Mouse (Mus musculus): ENCODE results near the gene Hao1.

The Hao1 gene

DNA sequence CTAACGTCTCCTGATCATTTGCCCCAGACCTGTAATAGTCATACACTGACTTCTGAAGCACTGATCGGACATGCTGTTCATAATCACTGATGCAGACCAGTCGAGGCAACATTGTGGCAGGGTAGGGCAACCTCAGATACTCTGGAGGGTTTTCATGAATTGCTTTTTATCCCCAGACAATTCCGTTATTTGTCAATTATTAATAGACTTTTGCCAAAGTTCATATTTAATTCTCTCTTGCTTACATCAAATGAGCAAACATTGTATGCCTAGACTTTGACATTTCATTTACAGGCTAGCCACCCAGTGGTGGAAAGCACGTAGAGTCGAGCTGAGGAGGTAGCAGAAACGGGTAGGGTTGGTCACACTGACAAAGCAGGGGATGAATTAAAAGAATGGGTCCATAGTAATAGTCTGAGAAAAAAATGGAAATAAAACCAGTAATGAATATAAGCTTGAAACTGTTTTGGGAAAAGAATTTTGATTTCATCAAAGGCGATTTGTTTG is at the start of gene Hao1:
Gene Hao1, minus strand, starts transcription at position 148 of the 507 bp plus-strand sequence.
- no peak for DNase-seq (ENCODE audit: low spot score)

DNA sequence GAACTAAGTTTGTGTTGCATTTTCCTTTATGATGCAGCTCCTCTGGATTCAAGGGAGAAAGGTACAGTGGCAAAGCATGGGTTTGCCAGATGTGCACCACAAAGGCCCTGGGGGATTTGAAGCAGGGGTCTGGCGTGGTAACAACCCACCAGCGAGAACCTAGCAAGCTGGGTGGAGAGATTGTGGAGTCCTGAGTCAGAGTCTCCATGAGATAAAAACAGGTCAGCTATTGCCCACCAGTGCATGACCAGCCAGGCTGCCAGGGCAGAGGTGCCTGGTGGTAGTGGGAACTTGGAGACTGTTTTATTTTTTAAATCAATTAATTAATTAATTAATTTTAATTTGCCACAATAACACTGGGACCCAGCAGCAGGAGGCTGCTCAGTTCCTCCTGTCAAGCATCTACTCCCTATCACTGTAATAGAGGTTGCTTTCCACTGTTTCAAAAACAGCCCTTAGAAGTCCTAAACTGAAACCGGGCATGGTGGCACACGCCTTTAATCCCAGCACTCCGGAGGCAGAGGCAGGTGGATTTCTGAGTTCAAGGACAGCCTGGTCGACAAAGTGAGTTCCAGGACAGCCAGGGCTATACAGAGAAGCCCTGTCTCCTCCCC is 37.0 kb upstream of the Hao1 start:
- no peak for DNase-seq (ENCODE audit: low spot score)

DNA sequence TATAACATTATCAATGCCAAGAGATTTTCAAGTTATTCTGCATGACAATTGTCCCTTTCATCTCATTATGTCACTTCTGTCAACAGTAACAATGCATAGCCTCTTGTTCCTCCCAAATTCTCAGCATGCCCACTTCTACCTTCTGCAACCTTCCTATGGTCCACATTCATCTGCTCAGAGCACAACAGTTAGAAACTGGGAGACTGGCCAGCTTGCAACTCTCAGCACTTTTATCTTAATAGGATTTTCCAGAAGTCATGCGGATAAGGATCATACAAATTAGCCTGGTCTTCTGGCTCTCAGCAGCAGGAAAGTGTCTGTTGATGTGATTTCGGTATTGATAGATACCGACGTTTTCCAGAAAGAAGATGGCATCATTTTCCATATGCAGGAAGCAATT is 31.1 kb upstream of the Hao1 start:
- DNase-seq (ENCODE audit: low spot score): no peak

DNA sequence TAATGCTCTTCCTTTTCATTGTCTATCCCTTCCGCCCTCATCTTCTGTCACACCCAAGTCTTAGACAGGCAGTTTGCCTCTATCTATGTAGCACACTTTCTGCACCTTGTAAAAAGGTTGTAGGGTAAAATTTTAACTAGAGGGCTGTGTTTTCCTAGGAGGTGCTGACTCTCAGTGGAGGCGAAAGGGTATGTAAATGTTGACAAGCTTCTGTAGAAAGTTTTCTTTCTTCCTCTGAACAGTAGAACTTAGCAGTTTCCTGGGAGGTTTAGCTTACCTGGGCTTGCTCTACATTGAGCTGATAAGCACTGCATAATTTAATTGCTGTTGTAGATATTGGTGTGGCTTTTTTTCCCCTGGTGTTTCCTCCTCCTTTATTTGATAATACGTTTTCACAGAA is 5.3 kb upstream of the Hao1 start:
- no peak for DNase-seq (ENCODE audit: low spot score)

DNA sequence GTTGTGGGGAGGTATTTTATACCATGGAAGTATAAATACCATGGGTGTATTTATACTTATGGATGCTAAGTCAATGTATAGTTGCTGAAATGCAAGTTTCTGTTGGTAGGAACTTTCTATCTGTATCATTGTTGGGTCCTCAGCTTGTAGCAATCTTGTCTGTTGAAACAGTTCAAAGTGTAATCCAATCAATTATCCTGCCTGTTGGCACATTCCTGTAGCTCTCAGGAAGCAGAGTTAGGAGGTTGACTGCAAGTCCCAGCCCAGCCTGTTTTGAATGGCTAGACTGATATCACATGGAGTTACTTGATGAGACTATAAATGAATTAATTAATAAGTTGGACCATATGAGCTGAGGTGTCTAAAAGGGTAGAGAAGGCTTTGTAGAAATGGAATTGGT is 1.8 kb downstream of the Hao1 start:
- DNase-seq (ENCODE audit: low spot score): no peak

DNA sequence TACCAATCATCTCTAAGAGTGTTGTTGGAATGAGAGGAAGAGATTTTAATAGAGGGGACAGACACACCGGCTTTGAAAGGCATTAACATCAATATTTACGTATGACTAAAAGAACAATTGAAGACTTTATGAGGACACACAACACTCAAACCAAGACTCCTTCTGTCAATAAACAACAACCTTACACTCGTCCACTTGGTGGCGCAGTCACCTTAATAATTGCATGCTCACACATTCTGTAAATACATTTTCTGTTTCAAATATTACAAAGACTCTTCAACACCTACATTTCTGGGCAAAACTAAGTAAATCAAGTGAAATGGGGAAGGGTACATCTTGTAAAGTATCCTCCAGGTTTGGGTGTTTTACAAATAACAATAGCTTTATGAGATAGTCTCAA is 4.4 kb downstream of the Hao1 start:
- no peak for DNase-seq (ENCODE audit: low spot score)

DNA sequence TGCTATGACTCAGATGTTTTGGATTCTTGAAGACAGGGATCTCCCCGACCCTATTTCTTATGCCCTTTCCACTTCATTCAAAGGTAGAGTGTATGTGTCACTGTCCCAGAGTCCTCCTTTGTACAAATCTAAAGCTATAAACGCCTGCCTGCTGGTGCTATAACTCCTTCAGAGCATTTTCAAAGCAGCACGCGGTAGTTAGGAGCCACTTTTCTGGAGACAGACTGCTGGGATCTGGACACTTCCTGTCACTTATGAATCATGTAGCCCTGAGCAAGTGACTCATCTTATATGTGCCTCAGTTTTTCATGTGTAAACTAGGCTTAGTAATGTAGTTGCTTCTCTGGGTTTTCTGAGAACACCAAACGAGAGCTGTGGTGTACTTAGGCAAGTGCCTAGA is 9.1 kb downstream of the Hao1 start:
- DNase-seq (ENCODE audit: low spot score): no peak

DNA sequence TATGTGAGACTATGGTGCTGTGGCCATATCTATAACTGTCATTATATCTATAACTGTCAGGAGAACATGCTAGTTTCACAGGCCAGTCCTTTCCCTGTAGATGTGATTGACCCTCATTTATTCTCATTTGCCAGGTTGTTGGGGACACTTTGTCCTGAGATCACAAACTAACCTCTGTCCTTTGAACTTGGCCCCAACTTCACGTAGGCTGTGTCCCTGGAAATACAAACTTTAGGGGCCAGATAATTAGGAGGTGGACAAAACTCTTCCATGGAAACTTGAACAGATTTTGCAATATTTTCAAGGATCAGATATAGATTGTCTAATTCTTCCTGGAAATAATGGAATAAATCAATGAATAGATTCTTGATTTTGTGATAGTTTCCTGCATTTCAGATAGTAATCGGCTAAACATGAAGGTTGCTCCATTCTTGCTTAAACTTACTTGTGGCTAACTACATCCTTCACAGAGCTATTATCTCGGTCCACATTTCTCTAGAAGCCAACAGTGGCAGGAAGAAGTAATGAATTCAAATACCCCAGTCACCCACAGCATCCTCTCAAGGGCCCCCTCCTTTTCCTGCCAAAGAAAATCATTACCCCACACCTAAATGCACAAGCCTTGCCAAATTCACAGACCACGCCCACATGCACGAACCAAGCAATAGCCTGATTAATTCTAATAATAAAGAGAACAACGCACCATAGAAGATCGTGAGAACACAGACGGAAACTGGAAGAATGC is 9.7 kb downstream of the Hao1 start:
- no peak for DNase-seq (ENCODE audit: low spot score)

DNA sequence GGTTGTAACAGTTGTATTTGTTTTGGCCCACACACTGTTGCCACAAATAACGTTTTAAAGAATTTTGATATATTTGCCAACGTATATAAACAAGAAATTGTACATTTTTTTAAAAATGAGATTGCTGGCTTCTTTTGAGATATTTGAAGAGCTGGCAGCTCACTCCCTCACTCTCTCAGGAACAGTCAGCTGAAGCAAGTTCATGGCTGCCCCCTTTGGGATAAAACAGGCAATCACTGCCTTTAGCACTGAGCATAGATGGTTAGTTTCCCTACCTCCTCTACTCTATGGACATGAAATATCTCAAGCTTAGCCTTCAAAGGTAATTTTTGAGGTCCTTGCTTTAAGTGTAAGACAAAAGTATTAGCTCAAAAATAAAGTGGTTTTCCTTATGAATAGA is 10.7 kb downstream of the Hao1 start:
- DNase-seq (ENCODE audit: low spot score): no peak

DNA sequence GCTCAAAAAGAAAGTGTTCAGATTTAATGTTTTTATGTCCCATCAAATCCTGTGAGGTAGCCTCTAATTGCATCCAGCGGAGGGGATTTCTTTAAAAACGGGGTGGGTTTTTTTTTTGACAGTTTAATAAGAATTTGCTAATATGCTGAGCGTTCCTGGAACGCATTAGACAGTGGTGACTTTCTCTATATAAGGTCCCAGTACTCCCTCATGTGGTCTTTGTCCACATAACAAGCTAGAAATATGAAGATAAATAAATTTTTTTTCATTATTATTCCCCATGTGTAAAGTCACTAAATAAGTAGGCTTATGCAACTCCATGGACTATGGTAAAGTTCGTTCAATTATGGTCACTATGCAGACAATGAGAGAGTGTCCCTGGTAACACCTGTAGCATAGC is 13.1 kb downstream of the Hao1 start:
- DNase-seq (ENCODE audit: low spot score): no peak

DNA sequence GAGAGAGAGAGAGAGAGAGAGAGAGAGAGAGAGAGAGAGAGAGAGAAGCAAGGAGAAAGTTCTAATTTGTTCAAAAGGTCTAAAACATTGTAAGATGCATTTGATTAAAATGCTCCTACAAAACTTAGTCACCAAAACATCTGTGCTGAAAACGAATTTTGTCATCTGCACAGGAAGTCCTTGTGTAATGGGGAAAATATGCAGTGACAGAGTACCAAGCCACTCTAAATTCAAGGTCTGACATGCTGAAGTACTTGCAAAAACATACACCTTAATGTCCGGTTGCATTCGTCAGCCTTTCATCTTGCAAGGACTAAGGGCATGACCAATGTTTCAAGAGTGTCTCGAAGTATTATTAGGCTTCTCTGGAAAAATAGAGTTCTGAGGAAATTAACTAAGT is 15.7 kb downstream of the Hao1 start:
- no peak for DNase-seq (ENCODE audit: low spot score)

DNA sequence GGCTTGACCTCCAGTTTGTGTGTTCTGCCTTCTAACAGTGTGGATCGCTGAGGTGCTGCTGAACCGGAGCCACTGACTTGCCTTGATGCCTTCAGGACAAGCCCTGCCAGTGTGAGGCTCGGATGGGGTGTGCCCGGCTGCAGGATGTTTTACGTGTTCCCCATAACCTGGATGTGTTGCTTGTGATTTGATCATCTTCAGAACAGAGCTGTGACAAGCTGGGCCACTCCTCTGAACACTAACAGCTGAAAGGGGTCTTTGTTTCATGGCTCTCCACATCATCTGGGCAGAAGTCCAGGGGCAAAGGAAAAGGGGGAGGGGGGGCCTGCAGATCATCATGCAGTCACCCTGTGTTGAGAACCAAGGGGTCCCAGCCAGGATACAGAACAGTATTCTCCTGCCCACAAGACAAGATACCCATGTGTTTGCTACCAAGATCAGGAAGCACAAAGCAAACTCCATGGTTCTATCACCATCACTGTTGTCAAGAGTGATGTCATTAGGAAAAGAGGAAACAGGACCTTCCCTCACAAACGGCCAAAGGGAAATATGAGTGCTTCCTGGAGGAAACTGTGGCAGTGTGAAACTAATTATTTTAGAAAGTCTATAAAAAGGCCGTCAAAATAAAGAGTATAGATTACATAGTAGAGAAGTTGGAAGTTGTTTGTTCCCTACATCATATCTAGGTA is 25.9 kb downstream of the Hao1 start:
- DNase-seq (ENCODE audit: low spot score): no peak

DNA sequence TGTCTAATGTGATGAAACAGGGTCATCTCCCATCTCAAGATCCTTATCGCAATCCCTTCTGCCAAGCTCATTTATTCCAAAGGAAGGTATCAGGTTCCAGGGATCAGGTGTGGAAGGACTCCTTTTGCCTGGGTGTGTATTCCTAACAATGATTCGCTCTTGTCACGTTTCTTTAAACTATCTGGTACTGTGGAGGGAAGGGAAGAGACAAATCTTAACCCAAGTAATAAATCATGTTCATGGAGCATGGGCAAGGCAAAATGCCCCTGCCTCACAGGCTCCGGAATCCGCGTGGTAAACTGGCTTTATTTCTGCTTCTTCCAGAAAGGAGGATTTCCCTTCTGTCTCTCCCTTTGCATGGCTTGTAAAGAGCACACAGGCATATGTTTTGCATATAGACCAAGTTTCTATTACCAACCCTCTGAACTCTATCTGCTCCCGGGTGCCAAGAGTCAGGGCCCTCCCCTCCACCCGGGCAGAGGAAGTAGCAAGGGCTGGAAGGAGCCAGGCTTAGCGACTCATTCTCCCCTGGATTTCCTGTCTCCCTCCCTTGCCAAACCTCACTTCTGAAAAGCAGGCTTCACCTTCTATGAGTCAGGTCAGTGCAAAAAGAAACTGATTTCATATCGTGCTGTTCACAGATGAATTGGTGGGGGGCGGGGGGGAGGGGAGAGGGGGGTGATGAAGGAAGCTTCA is 26.6 kb downstream of the Hao1 start:
- no peak for DNase-seq (ENCODE audit: low spot score)

DNA sequence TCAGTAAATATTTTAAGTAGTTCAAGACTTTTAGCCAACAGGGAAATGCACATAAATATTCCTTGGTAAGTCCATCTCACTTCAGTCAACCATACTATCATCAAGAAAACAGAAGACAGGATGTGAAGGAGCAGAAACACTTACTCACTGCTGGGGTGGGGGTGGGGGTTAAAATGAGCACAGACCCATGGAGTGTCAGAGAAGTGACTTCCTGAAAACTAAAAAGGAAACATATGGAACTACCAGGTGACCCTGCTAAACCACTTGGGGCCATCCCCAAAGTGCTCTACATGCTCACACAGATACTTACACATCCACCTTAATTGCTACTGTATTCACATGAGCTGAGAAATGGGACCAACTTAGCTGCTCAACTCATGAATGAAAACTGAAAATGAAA is 36.1 kb downstream of the Hao1 start:
- DNase-seq (ENCODE audit: low spot score): no peak

DNA sequence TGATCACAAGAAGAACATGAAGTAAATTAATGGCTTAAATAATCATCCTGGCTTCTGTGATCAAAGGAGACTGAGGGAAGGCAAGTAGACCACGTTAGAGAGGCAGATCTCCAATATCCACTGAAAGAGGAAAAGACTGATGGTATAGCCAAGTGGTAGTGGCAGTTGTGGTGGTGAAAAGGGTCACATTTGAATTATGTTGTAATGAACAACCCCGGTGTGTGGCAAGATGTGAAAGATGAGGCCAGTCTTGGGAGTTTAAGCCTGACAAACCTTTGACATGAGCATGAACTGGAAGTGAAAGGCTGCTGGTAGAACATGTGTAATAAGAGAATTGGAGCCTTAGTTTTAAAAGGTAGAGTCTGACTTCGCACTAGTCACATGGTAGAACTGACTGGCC is 54.4 kb downstream of the Hao1 start:
- DNase-seq (ENCODE audit: low spot score): no peak

DNA sequence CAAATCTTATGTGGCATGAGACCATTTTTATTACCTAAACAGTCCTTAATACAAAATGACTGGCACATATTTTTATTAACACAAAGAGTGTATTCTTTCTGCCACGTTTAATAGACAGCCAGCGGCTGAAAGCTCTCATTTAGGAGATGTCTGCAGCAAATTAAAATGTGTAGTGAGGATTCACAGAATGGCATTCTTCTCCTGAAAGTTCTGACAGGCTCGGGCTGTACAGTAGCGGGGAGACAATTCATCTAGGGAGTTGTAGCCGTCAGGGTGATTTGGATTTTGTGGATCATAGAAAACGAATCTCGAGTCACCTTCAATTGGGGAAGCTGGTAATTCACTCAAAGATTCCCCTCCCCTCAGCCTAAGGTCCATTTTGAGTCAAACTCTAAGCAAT is 55.7 kb downstream of the Hao1 start:
- no peak for DNase-seq (ENCODE audit: low spot score)

DNA sequence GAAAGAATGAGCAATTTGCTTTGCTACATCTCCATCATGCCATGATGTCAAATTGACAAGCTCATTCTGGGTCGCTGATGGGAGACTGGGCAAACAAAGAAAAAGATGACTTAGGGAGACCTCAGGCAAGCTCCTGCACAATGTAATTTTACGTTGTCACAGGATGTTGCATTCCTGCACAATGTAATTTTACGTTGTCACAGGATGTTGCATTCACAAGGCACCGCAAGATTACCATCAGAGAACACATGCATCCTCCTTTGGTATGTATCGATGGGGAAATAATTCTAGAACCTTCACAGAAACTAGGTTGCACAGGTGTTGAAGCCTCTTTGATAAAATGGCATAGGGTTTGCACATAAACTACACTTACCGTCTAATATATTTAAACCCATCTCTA is 65.5 kb downstream of the Hao1 start:
- DNase-seq (ENCODE audit: low spot score): no peak

DNA sequence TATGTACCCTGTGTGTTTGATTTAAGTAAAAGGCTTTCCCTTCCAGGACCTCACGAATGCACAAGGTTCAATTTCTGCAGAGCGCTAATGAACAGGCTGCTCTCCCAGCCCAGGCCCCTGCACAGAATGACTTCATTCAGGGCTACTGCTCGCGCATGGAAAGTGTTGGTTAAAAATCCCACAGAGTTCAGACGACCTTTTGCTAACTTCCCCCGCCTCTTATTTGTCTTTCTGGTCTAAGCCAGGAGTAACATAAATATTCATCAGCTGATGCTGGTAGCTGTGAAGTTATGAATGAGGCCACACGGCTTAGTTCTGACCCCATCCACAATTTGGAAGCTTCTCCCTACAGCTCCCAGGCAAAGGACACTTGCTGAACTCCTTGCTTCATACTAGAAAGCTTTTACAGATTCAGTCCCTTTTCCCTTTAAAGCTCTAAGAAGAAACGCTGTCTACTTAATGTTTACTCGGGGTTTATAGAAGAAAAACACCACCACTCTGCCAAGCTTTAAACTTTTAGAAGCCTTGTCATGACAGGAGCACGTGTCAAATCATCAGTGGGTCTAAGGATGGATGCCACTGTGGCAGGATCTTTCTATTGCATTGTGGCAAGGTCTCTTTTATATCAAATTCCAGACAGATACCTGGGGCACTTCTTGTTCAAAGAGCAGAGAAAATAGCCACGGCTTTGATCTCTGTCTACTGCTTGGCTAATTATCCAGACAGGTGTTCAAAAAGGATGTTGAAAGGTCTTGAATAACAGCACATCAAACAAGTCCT is 67.9 kb downstream of the Hao1 start:
- no peak for DNase-seq (ENCODE audit: low spot score)

DNA sequence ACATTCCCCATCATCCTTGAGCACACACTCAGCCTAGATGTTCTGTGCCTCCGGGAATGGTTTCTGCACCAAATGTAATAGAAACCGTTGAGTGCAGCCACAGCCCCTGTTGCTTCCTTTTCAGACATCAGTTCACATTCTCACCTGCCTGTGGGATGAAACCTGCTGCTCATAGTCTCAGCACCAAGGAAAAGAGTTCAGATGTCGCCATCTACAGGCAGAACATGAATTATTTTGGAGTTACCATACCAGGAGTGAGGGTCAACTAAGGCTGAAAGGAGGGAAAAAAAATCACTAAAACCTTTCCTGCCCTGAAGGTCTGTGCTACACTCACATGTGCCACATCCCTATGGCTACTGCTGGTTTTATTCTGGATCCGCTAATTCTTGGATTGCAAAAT is 71.5 kb downstream of the Hao1 start:
- no peak for DNase-seq (ENCODE audit: low spot score)

DNA sequence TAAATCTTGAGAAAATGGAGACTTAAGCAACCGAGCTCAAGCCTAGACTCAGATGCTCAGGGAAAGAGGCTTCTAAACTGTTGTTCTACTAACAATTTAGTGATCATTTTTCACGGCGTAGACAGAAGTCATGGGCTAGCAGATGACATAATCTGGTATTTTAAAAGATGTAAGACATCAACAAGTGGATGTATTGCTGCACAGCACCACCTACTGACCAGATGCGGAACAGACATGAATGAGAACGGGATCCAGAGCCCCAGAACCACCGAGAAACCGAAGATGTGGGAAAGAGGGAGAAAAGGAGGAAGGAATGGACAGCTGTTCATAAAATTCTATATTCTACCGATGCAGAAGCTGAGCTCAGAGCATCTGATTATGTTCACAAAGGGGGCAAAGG is 72.4 kb downstream of the Hao1 start:
- DNase-seq (ENCODE audit: low spot score): no peak

DNA sequence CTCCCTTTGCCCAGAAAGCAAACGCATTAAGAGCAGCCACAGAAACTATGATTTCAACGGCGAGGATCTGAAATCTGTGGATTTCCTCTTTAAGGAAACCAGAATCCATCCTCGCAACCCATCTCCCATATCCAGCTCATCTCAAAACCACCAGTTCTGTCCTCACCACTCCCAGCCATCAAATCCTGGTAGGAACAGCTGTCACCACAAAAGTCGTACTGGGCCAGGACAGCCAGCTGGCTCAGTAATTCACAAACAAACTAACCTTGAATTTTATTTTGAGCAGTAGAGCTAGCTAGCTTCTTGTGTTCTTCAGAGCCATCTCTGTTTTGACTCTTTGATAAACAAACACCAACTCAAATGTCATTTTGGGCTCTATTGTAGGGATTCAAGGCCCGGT is 73.0 kb downstream of the Hao1 start:
- DNase-seq (ENCODE audit: low spot score): no peak

DNA sequence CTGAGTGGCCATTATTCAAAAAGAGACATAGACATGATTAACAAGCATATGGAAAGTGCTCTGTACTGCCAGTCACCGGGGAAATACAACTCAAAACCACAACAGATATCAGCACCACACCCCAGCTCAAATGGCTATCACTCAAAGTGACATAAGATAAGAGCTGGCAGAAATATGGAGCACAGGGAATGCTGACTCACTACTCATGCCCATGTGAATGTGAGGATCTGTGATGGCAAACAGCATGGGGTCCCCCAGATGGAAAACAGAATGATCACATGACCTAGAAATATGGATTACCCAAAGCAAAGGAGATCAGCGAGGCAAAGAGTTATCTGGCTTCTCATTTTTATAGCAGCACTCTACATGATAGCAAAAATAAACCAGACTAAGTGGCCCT is 89.0 kb downstream of the Hao1 start:
- DNase-seq (ENCODE audit: low spot score): no peak

All from spleen, adult 12 weeks (tissue).